ENCODE assay signal across 8 mouse cellular contexts in the genomic region with DNA sequence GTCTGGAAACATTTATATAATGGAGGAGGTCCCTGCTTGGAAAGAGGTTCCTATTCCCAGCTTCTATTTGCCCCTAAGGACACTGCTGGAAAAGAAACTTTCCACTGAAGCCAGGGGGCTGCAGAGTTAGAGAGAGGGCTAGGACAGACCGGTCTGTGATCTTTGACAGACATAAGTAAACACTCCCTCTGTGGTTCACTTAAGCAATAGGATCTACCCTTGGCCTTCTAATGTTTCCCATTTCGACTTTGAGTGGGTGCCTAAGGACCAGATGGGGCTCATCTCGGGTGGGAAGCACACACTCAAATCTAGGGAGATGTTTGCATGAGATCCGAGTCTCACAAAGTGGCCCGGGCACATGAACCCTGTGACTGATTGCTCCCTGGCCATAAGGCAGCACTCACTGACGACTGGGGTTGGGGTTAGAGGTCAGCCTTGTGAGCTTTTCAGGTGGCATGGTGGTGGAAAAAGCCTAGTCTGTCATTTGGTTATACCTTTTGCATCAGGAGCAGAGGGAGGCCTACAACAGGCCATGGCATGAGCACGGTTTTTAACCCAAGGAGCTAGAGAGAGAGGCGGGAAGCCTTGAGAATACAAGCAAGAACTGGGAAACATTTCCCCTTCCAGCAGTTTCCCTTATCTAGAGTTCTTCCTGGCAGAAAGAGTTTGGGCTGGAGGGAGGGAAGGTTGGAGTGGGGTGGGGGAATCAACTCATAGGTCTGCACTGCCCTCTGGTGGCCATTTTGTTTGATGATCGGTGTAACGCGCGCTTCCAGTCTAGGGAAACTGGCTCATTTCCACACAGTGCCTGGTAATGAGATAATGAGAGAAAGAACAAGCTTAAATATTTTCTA. TPM values are rescaled to one million over a fixed set of nuclear protein-coding genes. Genes with fewer than 3 reads are reported as not detected.
DNase-seq lines count a peak whose midpoint lies in the region; ATAC-seq and TF ChIP-seq lines count a peak whose summit lies in the region.

No protein-coding gene starts in this region.

- no peaks in the 10 kb centered on the region for H3K36me3 ChIP-seq in thymus, adult 2 months (ENCODE audit: control insufficient read depth, insufficient read depth, low read length)
- no peaks in the 10 kb centered on the region for H3K36me3 ChIP-seq in embryonic facial prominence, embryonic 15.5 days
- no peaks in the 10 kb centered on the region for H3K36me3 ChIP-seq in kidney, adult 2 months (ENCODE audit: control insufficient read depth, insufficient read depth, low read length)
- H3K36me3 ChIP-seq in midbrain, embryonic 12.5 days = no peaks in the 10 kb centered on the region

- peak; percentile 30 for DNase-seq in thymus, adult 2 months
- no peak for DNase-seq in thymus, adult 18-20 months
- DNase-seq in heart, adult 9 months (ENCODE audit: low spot score in 2 of 2) = peak; percentile 78 to 85
- DNase-seq in kidney, adult 2 months = peak; percentile 65
- peak; percentile 88 for DNase-seq in left cerebral cortex, postnatal 4 days
- DNase-seq in spleen, postnatal 4 days (ENCODE audit: low spot score in 2 of 2) = peak; percentile 37 to 71

- H3K4me3 ChIP-seq in thymus, adult 2 months (ENCODE audit: control insufficient read depth, insufficient read depth, low read length) = no peak overlapping the region
- H3K4me3 ChIP-seq in embryonic facial prominence, embryonic 15.5 days (replicated peaks) = no peak overlapping the region
- H3K4me3 ChIP-seq in kidney, adult 2 months (ENCODE audit: insufficient read depth, low read depth, low read length) = no peak overlapping the region
- no peak overlapping the region for H3K4me3 ChIP-seq in midbrain, embryonic 12.5 days

- no peak for TF ChIP-seq CTCF in thymus, adult 2 months (IDR thresholded peaks at IDR 0.05; ENCODE audit: borderline replicate concordance, control insufficient read depth, extremely low read depth, insufficient read depth, low read length, poor library complexity)
- TF ChIP-seq CTCF in kidney, adult 2 months (conservative IDR thresholded peaks at IDR 0.05; ENCODE audit: insufficient read depth, insufficient read length, low read depth, low read length) = peak; percentile 71

- intact Hi-C loops in left cerebral cortex, postnatal 4 days (cut with DNase I) = loop anchor here (2.0 kb wide), 1 partner anchor 279 kb away; no protein-coding TSS in a partner anchor

- no peak overlapping the region for H3K27ac ChIP-seq in thymus, adult 2 months (ENCODE audit: control insufficient read depth, insufficient read depth, low read length)
- H3K27ac ChIP-seq in embryonic facial prominence, embryonic 15.5 days (replicated peaks) = no peak overlapping the region
- no peak overlapping the region for H3K27ac ChIP-seq in kidney, adult 2 months (ENCODE audit: insufficient read depth, low read depth, low read length)
- H3K27ac ChIP-seq in midbrain, embryonic 12.5 days (replicated peaks) = no peak overlapping the region

- ATAC-seq in embryonic facial prominence, embryonic 15.5 days (ENCODE audit: insufficient number of reproducible peaks, low FRiP score, low TSS enrichment, low read depth) = 0 out of 2 replicates have a peak, but pooled peaks have one; percentile 51
- peak; percentile 86 for ATAC-seq in midbrain, embryonic 12.5 days (ENCODE audit: low FRiP score, low read depth)

- H3K9ac ChIP-seq in embryonic facial prominence, embryonic 15.5 days = no peak overlapping the region
- H3K9ac ChIP-seq in midbrain, embryonic 12.5 days (replicated peaks) = no peak overlapping the region

- no peaks in the 10 kb centered on the region; the same call in 1 of the 2 replicates for H3K9me3 ChIP-seq in embryonic facial prominence, embryonic 15.5 days (replicated peaks)
- 0 out of 2 replicates have a peak, but pooled peaks cover 5% of the 10 kb centered on the region for H3K9me3 ChIP-seq in midbrain, embryonic 12.5 days

- WGBS in thymus, adult 2 months = 55% methylated on average over 12 of the region's 12 CpGs
- 25% methylated on average over 12 of the region's 12 CpGs for WGBS in embryonic facial prominence, embryonic 15.5 days
- 19% methylated on average over 12 of the region's 12 CpGs for WGBS in kidney, adult 2 months
- WGBS in midbrain, embryonic 12.5 days = 38% methylated on average over 12 of the region's 12 CpGs

- TF ChIP-seq POLR2A in thymus, adult 2 months (IDR thresholded peaks at IDR 0.05; ENCODE audit: control insufficient read depth, extremely low read depth, insufficient read depth, low read length, poor library complexity) = no peak
- TF ChIP-seq POLR2A in kidney, adult 2 months (IDR thresholded peaks at IDR 0.05; ENCODE audit: low read depth, low read length) = no peak

- no peaks in the 10 kb centered on the region for H3K4me1 ChIP-seq in thymus, adult 2 months (replicated peaks; ENCODE audit: control insufficient read depth, insufficient read depth, low read length)
- H3K4me1 ChIP-seq in embryonic facial prominence, embryonic 15.5 days = peaks cover 8% of the 10 kb centered on the region; the same call in 1 of the 2 replicates
- H3K4me1 ChIP-seq in kidney, adult 2 months (ENCODE audit: control insufficient read depth, insufficient read depth, low read length) = no peaks in the 10 kb centered on the region
- peaks cover 11% of the 10 kb centered on the region for H3K4me1 ChIP-seq in midbrain, embryonic 12.5 days

- H3K4me2 ChIP-seq in embryonic facial prominence, embryonic 15.5 days (replicated peaks) = no peak overlapping the region
- H3K4me2 ChIP-seq in midbrain, embryonic 12.5 days (replicated peaks) = peak overlapping the region; percentile 16; the same call in 1 of the 2 replicates

- no peaks in the 10 kb centered on the region for H3K27me3 ChIP-seq in thymus, adult 2 months (ENCODE audit: control insufficient read depth, insufficient read depth, low read length)
- no peaks in the 10 kb centered on the region for H3K27me3 ChIP-seq in embryonic facial prominence, embryonic 15.5 days
- H3K27me3 ChIP-seq in kidney, adult 2 months (replicated peaks; ENCODE audit: control insufficient read depth, insufficient read depth, low read length) = no peaks in the 10 kb centered on the region
- no peaks in the 10 kb centered on the region for H3K27me3 ChIP-seq in midbrain, embryonic 12.5 days

RNA-seq across cellular contexts. Expression of a gene that starts 59.7 kb away (rescaled TPM):
- polyA plus RNA-seq in thymus, adult 2 months (2012; rRNA removed) = 1.1 and 1.8 TPM in 2 replicates
- 2.3 TPM in 2 replicates for polyA plus RNA-seq in embryonic facial prominence, embryonic 15.5 days (2015; fragmentation: Nextera tagmentation; extraction: Ambion mirVana)
- polyA plus RNA-seq in kidney, adult 2 months (2012; rRNA removed) = 1.8 and 2.2 TPM in 2 replicates
- total RNA-seq in left cerebral cortex, postnatal 4 days (2021) = 100 to 1,000 TPM; 112 to 131 TPM
- 29.8 and 30.5 TPM in 2 replicates for polyA plus RNA-seq in midbrain, embryonic 12.5 days (2016; fragmentation: Nextera tagmentation; extraction: Ambion mirVana)

Comparison
In these comparisons a context has a peak if more than half of its experiments do, and no peak if none do; other contexts are left out.
1. DNase-seq: peak in thymus, adult 2 months (single experiment), heart, adult 9 months (2 of 2), kidney, adult 2 months (single experiment), left cerebral cortex, postnatal 4 days (single experiment) and spleen, postnatal 4 days (2 of 2); none in thymus, adult 18-20 months (0 of 2).